Mouse (Mus musculus) cerebellum, postnatal 25 days (tissue): ENCODE measurements around the gene Mterf2.

Source experiments
- DNase-seq, 2 experiments: peaks; one replicate each; pipeline ENCODE4 v3.0.0; 2021; ENCODE audit warnings: mixed read lengths in 2 of 2

Mterf2 gene

GRCm38 (mm10) chr10:85127395-85128287, at the start of gene Mterf2:
TSS of gene Mterf2 (minus strand) at chr10:85128027.
- peak; percentile 95 to 96 for DNase-seq

DNA sequence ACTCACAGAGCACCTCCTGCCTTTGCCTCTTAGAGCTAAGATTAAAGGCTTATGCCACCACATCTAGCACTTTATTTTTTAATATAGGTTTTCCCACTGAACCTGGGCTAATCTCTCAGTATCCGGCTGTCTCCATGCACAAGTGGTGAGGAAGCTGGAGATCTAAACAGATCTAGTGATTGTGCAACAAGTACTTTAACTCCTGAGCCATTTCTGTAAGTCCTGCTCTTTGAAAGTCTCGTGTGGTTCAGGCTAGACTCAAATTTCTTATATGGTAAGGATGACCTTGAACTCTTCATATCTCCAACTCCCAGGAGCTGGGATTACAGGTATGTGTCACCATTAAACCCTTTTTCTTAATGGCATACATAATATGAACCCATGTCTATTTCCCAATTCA, 48.8 kb upstream of the Mterf2 start:
- DNase-seq: no peak

DNA sequence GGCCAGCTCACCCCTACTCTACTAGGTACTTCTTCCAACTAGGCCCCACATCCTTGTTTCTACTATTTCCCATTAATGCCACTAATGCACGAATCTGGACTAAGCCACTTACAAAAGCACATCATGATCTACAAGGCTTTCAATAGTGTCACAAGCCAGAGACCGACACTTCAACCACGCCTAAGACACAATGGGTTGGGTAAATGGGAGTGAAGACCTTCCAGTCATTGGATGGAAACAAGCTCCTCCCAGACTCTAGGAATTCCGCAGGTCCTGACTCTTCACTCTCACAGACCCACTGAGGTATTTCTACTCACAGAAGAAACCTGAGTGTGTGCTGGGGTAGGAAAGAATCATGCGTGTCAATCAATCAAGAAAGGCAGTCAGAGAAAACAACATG, 37.5 kb upstream of the Mterf2 start:
- no peak for DNase-seq

DNA sequence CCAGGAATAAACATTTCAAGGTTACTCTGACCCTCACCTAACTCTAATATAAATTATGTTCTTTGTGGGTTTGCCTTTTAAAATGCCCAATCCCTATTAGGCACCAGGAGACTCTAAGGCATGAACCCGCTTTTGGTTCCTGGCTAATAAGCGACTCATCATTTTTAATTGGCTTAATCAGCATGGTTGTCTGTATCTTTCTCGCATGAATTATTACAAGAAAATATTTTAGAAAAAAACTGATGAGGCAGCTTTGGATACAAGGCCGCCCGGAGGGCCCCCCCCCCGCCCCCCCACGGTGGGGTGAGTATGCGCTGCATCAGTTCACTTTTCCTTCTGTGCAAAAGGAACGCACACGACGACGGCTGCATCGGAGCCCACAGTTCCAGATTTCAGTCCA, 37.0 kb upstream of the Mterf2 start:
- no peak for DNase-seq

GRCm38 (mm10) chr10:85161745-85162351, 34.0 kb upstream of the Mterf2 start:
- peak in 1 of 2 experiments; percentile 38 for DNase-seq

DNA sequence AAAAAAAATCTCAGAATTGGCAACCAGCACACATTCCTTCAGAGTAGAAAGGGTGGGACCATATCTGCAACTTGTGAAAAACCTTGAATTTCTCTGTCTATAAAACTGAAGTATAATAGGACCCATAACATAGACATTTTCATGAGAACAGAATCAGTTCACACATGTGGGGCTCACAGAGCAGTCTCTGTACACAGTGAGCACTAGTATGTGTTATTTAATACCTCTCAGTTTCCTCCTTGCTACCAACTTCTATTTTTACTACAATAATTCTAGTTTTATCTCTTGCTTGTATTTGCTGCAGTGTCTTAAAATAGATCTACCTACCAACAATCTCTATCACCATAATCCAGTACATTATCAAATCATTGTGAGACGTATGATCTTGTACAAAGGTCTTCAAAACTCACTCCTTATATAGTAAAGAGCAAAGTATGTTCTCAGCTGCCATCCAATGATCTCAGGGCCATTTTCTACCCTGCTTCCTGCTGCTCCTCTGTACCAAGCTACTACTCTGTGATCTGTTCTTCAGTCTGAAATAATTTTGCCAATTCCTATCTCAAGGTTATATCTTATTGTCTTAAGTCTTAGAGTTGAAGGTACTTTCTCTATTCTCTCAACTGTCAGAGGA, 32.3 kb upstream of the Mterf2 start:
- DNase-seq: no peak

- no peak for DNase-seq
Observed at GRCm38 (mm10) chr10:85157451-85157850, 29.6 kb upstream of the Mterf2 start.

GRCm38 (mm10) chr10:85154195-85154594, 26.4 kb upstream of the Mterf2 start:
- peak; percentile 74 to 86 for DNase-seq

GRCm38 (mm10) chr10:85149226-85149625, 21.4 kb upstream of the Mterf2 start:
- DNase-seq: no peak

- DNase-seq: peak; percentile 26 to 52
Observed at GRCm38 (mm10) chr10:85146282-85146681, 18.5 kb upstream of the Mterf2 start.

DNA sequence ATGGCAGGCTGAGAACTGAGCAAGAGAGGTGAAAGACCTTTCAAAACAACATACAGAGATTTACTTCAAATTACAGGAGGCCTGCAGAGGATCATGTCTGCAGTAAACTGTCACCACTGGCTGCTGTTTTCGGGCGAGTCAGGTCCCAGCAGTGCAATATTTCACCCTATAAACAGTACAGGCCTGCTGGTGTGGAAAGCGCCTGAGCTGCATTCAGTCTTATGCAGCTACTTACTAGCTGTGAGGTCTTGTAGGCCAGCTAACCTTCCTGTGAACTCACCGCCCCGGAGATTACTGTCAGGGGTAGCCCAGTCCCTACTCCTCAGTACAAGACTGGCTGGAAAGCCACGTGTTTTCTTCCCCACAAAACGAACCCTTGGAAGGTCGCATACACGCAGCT, 13.6 kb upstream of the Mterf2 start:
- no peak for DNase-seq

- DNase-seq: no peak
Observed at GRCm38 (mm10) chr10:85136573-85136972, 8.7 kb upstream of the Mterf2 start.

DNA sequence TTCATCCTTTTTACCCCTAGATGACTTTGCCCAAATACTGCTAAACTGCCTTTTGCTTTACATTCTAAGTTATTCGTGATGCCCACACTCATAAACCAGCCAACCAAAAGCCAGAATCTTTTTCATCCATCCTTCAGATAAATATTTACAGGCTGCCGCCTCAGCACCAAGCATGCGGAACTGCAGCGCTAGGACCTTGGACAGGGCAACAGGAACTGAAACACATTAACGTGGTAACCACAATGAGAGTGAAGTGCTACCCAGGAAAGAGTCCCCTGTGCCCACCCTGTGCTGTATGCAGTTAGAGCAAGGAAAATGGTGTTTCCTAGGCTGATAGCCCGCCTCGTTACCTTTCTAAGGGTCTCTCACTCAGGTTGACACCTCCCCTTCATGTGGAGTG, 626 bp upstream of the Mterf2 start:
- DNase-seq: no peak

DNA sequence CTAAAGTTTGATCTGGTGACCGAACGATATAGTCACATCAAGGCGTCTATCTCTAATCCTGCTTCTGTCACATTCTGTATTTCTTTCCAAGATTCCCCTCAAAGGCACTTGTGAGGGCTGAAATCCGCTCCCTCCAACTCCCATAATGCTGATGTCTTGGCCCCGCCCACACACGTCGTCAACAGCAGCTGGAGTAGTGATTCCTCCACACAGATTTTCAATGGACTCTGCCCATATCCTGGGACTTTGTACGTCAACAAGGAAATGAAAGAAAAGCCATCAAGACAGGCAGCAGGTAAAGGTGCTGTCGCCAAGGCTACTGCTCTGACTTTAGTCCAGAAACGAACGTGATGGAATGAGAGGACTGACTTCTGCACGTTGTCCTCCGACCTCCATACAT, 2.6 kb downstream of the Mterf2 start:
- no peak for DNase-seq

- no peak for DNase-seq
Observed at GRCm38 (mm10) chr10:85114409-85114808, 13.4 kb downstream of the Mterf2 start.

GRCm38 (mm10) chr10:85103085-85103885, 24.5 kb downstream of the Mterf2 start:
- DNase-seq: peak; percentile 44 to 46

GRCm38 (mm10) chr10:85102247-85103084, 25.4 kb downstream of the Mterf2 start, which contains the start of the genes Fhl4 and Tmem263:
TSS of gene Fhl4 (minus strand) at chr10:85102495.
TSS of gene Tmem263 (plus strand) at chr10:85102627.
- peak; percentile 85 to 92 for DNase-seq

DNA sequence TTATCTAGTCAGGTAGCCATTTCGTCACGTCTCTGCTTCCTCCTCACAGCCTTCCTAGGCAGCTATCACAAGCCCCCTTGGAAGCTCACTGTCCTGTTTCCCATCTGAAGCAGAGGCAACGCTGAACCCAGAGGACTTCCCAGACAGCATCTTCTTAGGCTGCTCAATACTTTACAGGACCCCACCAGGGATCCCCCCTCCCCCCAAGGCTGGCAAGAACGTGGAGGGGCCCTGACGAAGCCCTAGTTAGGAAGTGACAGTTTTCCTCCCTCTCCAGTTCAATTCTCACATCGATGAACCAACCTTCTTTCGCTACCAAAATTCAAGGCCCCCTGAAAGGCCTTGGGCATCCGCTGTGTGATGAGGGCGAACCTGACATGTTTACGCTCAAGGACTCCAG, 26.0 kb downstream of the Mterf2 start:
- peak in 1 of 2 experiments; percentile 53 for DNase-seq

GRCm38 (mm10) chr10:85071605-85072152, 56.1 kb downstream of the Mterf2 start:
- DNase-seq: no peak
